Mouse (Mus musculus) hindbrain, embryonic 12.5 days (tissue): ENCODE results near the gene Vash1. TPM values are rescaled to one million over a fixed set of nuclear protein-coding genes. Genes with fewer than 3 reads are reported as not detected.

Experiments
- ATAC-seq: fragments of 200-750 bp; cut with Nextera tagmentation; 2 replicates; pipeline ENCODE4 v1.8.0; 2017; ENCODE audit warnings: moderate TSS enrichment; ENCODE audit not compliant: low FRiP score
- H3K27ac ChIP-seq: fragments of 300-500 bp; sonication (generic); 2 replicates; pipeline ENCODE4 v1.5.1; 2016; ENCODE audit warnings: mild to moderate bottlenecking
- H3K27me3 ChIP-seq: fragments of 300-500 bp; sonication (generic); 2 replicates; pipeline ENCODE4 v1.6.1; 2016; ENCODE audit warnings: mild to moderate bottlenecking
- H3K36me3 ChIP-seq: fragments of 300-500 bp; sonication (generic); 2 replicates; pipeline ENCODE4 v1.6.1; 2016; ENCODE audit warnings: mild to moderate bottlenecking
- H3K4me1 ChIP-seq: fragments of 300-500 bp; sonication (generic); 2 replicates; pipeline ENCODE4 v1.6.1; 2016
- H3K4me2 ChIP-seq: fragments of 300-500 bp; sonication (generic); replicated peaks from 2 replicates; pipeline ENCODE4 v1.6.1; 2016; ENCODE audit warnings: mild to moderate bottlenecking
- H3K4me3 ChIP-seq: fragments of 300-500 bp; sonication (generic); 2 replicates; pipeline ENCODE4 v1.5.1; 2016; ENCODE audit warnings: mild to moderate bottlenecking
- H3K9ac ChIP-seq: fragments of 300-500 bp; sonication (generic); 2 replicates; pipeline ENCODE4 v1.6.1; 2016; ENCODE audit warnings: mild to moderate bottlenecking, moderate library complexity
- H3K9me3 ChIP-seq: fragments of 300-500 bp; sonication (generic); replicated peaks from 2 replicates; pipeline ENCODE4 v1.6.1; 2016; ENCODE audit warnings: mild to moderate bottlenecking
- WGBS: fragments of 180-500 bp; shearing (Covaris S2); methylation state at CpG from one replicate; pipeline ENCODE4 v1.1.7; 2016; 5-methylcytosine and 5-hydroxymethylcytosine counted together
- polyA plus RNA-seq: library from polyadenylated mRNA; unstranded; fragments of >200 nt; fragmentation: Nextera tagmentation; extraction: Ambion mirVana; gene quantifications from 2 replicates; pipeline ENCODE4 v1.2.1, GENCODE M21; 2016

Gene Vash1
- polyA plus RNA-seq: 34.4 and 35.3 TPM in 2 replicates

GRCm38 (mm10) chr12:86678591-86679545, at the start of gene Vash1:
TSS of gene Vash1 (plus strand) at chr12:86678700.
- H3K36me3 ChIP-seq: peaks cover 7% of the 10 kb centered on the region; the same call in 1 of the 2 replicates
- peak within 1 kb of the TSS; percentile 86 for H3K4me2 ChIP-seq
- peak within 1 kb of the TSS; percentile 98 for H3K27ac ChIP-seq
- H3K27me3 ChIP-seq: no peaks in the 10 kb centered on the region
- peak within 1 kb of the TSS; percentile 95 for H3K9ac ChIP-seq
- H3K9me3 ChIP-seq: no peaks in the 10 kb centered on the region
- ATAC-seq: peak; percentile 85
- peaks cover 35% of the 10 kb centered on the region for H3K4me1 ChIP-seq
- H3K4me3 ChIP-seq: peak within 1 kb of the TSS; percentile 84
- under 1% methylated on average over 84 of the region's 94 CpGs for WGBS

DNA sequence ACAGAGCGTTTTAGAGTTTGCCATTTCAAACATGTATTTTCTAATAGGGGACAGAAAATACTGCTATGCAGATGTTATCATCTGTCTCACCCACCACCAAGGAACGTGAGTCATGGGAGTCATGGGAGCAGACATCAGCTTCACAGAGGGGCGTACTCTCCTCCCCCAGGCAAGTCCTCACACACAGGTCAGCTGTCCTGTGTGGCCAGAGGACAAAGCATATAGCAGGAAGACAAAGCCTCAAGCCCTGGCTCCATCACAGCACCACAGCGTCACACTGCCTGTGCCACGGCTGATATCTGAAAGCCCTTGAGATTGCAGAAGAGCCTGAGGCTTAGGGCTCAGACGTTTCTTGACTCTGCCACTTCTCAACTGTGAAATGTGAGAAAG, 49.7 kb upstream of the Vash1 start:
- ATAC-seq: no peak
- H3K9ac ChIP-seq: no peak overlapping the region
- H3K4me1 ChIP-seq: no peaks in the 10 kb centered on the region
- no peaks in the 10 kb centered on the region for H3K9me3 ChIP-seq
- no peak overlapping the region for H3K4me3 ChIP-seq
- H3K27ac ChIP-seq: no peak overlapping the region
- H3K36me3 ChIP-seq: no peaks in the 10 kb centered on the region
- H3K27me3 ChIP-seq: no peaks in the 10 kb centered on the region
- WGBS: 74% methylated on average over 6 of the region's 6 CpGs
- H3K4me2 ChIP-seq: no peak overlapping the region

DNA sequence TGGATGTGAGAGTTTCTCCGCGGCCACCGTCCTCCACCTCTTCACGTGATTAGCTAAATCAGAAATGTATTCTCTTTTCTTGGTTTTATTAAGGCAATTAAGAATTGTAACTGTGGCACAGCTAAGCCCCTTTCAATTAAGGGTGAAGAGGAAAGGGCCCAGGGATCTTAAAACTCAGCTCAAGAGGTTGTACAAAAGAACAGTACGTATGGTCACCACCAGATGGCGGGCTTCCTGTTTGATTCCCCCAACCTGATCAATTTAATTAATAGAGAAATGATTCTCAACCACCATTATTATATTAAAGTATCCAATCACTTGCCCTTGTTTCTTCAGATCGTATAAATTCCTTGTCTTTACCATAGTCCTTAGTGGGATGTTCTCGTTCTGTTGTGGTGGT, 36.7 kb upstream of the Vash1 start:
- no peak for ATAC-seq
- no peak overlapping the region for H3K9ac ChIP-seq
- H3K4me1 ChIP-seq: peaks cover 24% of the 10 kb centered on the region
- no peaks in the 10 kb centered on the region for H3K9me3 ChIP-seq
- no peak overlapping the region for H3K4me3 ChIP-seq
- H3K27me3 ChIP-seq: no peaks in the 10 kb centered on the region
- no peak overlapping the region for H3K27ac ChIP-seq
- no peak overlapping the region for H3K4me2 ChIP-seq
- 37% methylated on average over 8 of the region's 8 CpGs for WGBS
- H3K36me3 ChIP-seq: no peaks in the 10 kb centered on the region

GRCm38 (mm10) chr12:86644512-86645273, 33.8 kb upstream of the Vash1 start:
- Histone ChIP-seq H3K9ac (no peak overlapping the region), H3K36me3 (no peaks in the 10 kb centered on the region), H3K4me3 (no peak overlapping the region), H3K27me3 (no peaks in the 10 kb centered on the region), H3K9me3 (0 out of 2 replicates have a peak, but pooled peaks cover 4% of the 10 kb centered on the region), H3K4me2 (no peak overlapping the region), H3K4me1 (peaks cover 28% of the 10 kb centered on the region), H3K27ac (peak overlapping the region; percentile 70)
- 47% methylated on average over 17 of the region's 17 CpGs for WGBS
- ATAC-seq: peak; percentile 62

GRCm38 (mm10) chr12:86645494-86645893, 33.0 kb upstream of the Vash1 start:
- WGBS: 75% methylated on average over 5 of the region's 5 CpGs
- no peaks in the 10 kb centered on the region for H3K27me3 ChIP-seq
- 0 out of 2 replicates have a peak, but pooled peaks cover 4% of the 10 kb centered on the region for H3K9me3 ChIP-seq
- no peak overlapping the region for H3K4me2 ChIP-seq
- no peak overlapping the region for H3K9ac ChIP-seq
- H3K36me3 ChIP-seq: no peaks in the 10 kb centered on the region
- H3K4me3 ChIP-seq: no peak overlapping the region
- no peak overlapping the region for H3K27ac ChIP-seq
- ATAC-seq: peak; percentile 47; the same call in 1 of the 2 replicates
- peaks cover 28% of the 10 kb centered on the region for H3K4me1 ChIP-seq

- Histone ChIP-seq H3K9ac (no peak overlapping the region), H3K4me3 (no peak overlapping the region), H3K36me3 (no peaks in the 10 kb centered on the region), H3K4me1 (peaks cover 28% of the 10 kb centered on the region), H3K27me3 (no peaks in the 10 kb centered on the region), H3K27ac (no peak overlapping the region), H3K4me2 (no peak overlapping the region), H3K9me3 (0 out of 2 replicates have a peak, but pooled peaks cover 4% of the 10 kb centered on the region)
- no peak for ATAC-seq
- WGBS: 56% methylated on average over 9 of the region's 9 CpGs
Measured at GRCm38 (mm10) chr12:86646831-86647230, 31.7 kb upstream of the Vash1 start.

DNA sequence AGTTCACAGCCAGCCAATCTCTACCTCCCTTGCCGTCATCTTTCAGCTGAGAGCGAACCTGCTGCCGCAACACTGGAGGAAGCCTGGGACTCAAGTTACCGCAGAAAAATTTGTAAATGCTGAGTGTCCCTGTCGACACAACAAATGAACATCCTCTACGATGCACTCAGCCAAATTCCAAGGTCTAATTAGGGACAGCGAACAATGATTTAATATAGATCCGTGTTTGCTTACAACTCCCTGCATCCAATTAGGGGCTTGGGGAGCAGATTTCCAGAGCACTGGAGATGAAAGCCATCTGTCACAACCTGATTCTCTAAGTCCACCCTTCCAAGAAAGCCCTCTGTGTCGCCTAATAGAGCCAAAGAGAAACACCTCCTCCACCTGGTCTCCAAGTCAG, 31.2 kb upstream of the Vash1 start:
- Histone ChIP-seq H3K27me3 (no peaks in the 10 kb centered on the region), H3K36me3 (no peaks in the 10 kb centered on the region), H3K4me1 (peaks cover 30% of the 10 kb centered on the region), H3K4me2 (no peak overlapping the region), H3K4me3 (no peak overlapping the region), H3K27ac (no peak overlapping the region), H3K9ac (no peak overlapping the region), H3K9me3 (0 out of 2 replicates have a peak, but pooled peaks cover 4% of the 10 kb centered on the region)
- 52% methylated on average over 9 of the region's 9 CpGs for WGBS
- ATAC-seq: no peak

GRCm38 (mm10) chr12:86647736-86648135, 30.8 kb upstream of the Vash1 start:
- no peaks in the 10 kb centered on the region for H3K27me3 ChIP-seq
- H3K36me3 ChIP-seq: no peaks in the 10 kb centered on the region
- no peak overlapping the region for H3K9ac ChIP-seq
- 86% methylated on average over 5 of the region's 5 CpGs for WGBS
- H3K4me1 ChIP-seq: peaks cover 34% of the 10 kb centered on the region
- no peak overlapping the region for H3K27ac ChIP-seq
- H3K4me3 ChIP-seq: no peak overlapping the region
- ATAC-seq: no peak
- H3K4me2 ChIP-seq: no peak overlapping the region
- H3K9me3 ChIP-seq: 0 out of 2 replicates have a peak, but pooled peaks cover 4% of the 10 kb centered on the region

DNA sequence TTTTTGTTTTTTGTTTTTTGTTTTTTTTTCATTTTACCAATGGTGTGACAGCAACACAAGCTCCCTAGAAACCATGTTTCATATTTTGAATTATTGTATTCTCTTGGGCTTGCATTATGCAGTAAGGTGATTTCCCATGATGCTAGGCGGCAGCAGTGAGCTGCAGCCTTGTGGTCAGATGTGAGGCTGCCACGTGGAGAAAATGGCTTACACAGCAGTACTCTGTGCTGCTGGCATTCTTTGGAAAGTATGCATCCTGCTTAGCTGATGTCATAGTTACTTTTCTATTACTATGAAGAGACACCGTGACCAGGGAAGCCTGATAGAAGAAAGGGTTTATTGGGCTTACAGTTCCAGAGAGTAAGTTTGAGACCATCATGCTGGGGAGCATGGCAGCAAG, 30.0 kb upstream of the Vash1 start:
- no peak overlapping the region for H3K9ac ChIP-seq
- H3K36me3 ChIP-seq: no peaks in the 10 kb centered on the region
- H3K4me3 ChIP-seq: no peak overlapping the region
- peaks cover 34% of the 10 kb centered on the region for H3K4me1 ChIP-seq
- WGBS: 78% methylated on average over 3 of the region's 3 CpGs
- no peak overlapping the region for H3K4me2 ChIP-seq
- H3K27ac ChIP-seq: no peak overlapping the region
- no peak for ATAC-seq
- no peaks in the 10 kb centered on the region for H3K27me3 ChIP-seq
- 0 out of 2 replicates have a peak, but pooled peaks cover 4% of the 10 kb centered on the region for H3K9me3 ChIP-seq

- Histone ChIP-seq H3K9me3 (0 out of 2 replicates have a peak, but pooled peaks cover 4% of the 10 kb centered on the region), H3K4me1 (peaks cover 14% of the 10 kb centered on the region), H3K9ac (no peak overlapping the region), H3K27me3 (no peaks in the 10 kb centered on the region), H3K36me3 (no peaks in the 10 kb centered on the region), H3K27ac (no peak overlapping the region), H3K4me3 (no peak overlapping the region), H3K4me2 (no peak overlapping the region)
- WGBS: 82% methylated on average over 8 of the region's 8 CpGs
- no peak for ATAC-seq
Measured at GRCm38 (mm10) chr12:86651301-86651860, 27.1 kb upstream of the Vash1 start.

DNA sequence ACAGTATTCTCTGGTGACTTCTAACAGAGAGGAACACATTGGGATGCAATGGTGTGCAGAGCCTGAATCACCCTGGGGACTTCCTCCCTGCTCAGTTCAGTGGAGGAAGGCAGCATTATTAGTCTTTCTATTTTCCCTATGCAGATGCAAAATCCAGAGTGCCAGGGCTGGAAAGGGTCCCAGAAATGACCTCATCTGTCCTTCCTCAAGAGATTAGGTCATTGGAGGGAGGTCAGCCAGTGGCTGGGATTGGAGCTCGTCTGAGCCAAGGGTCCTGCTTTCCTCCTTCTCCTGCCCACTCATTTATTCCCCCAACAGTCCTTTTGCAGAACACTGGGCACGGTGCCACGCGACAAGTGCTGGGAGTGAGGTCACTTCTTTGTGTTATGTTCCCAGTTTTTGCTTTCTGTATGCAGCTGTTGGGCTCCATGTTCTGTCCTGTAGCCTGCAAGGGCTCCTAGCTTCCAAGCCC, 25.9 kb upstream of the Vash1 start:
- H3K4me2 ChIP-seq: no peak overlapping the region
- H3K27me3 ChIP-seq: no peaks in the 10 kb centered on the region
- H3K27ac ChIP-seq: no peak overlapping the region
- no peak overlapping the region for H3K9ac ChIP-seq
- 60% methylated on average over 4 of the region's 4 CpGs for WGBS
- peaks cover 6% of the 10 kb centered on the region for H3K4me1 ChIP-seq
- 0 out of 2 replicates have a peak, but pooled peaks cover 4% of the 10 kb centered on the region for H3K9me3 ChIP-seq
- H3K4me3 ChIP-seq: no peak overlapping the region
- no peak; the same call in 1 of the 2 replicates for ATAC-seq
- H3K36me3 ChIP-seq: no peaks in the 10 kb centered on the region
